Comparison of ENCODE assay signal across 16 mouse cellular contexts in the genomic region with DNA sequence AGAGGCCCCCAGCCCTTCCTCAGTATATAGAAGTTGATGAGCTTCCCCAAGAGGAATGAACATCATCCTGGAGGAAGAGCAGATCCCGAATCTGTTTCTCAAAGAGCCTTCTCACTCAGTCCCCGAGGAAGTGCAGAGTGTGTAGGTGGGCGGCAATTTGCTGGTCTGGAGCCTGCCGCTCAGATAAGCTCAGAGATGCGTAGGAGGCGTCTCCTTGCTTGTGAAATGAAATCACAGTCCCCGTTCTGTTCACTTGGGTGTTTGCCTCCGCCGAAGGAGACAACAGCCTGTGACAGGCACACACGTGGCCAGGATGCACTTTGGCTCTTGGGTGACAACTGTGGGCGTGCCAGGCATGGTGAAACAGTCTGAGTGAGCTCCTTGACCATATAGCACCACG.
DNase-seq lines count a peak whose midpoint lies in the region; ATAC-seq and TF ChIP-seq lines count a peak whose summit lies in the region.
"Had no signal": no experiment of that assay in that cellular context is flagged by ENCODE, and none has a peak within 500 bp of the region (broad histone marks: within the 10 kb centered on the region; RNA-seq: fewer than 3 reads in every experiment).

No protein-coding gene starts in this region.

- H3K9ac ChIP-seq in forebrain, postnatal 0 days: no peak overlapping the region
- no peak overlapping the region for H3K9ac ChIP-seq in forebrain, embryonic 16.5 days (replicated peaks; ENCODE audit: low read depth, low read length)
- no peak overlapping the region for H3K9ac ChIP-seq in intestine, embryonic 16.5 days (ENCODE audit: low read depth, low read length)
- H3K9ac ChIP-seq: heart, embryonic 12.5 days; limb, embryonic 13.5 days; lung, embryonic 15.5 days had no signal

- H3K36me3 ChIP-seq in forebrain, postnatal 0 days (ENCODE audit: insufficient read depth): peaks cover 13% of the 10 kb centered on the region
- no peaks in the 10 kb centered on the region for H3K36me3 ChIP-seq in forebrain, embryonic 16.5 days (ENCODE audit: control insufficient read depth, insufficient read depth)
- H3K36me3 ChIP-seq in intestine, embryonic 16.5 days (ENCODE audit: control insufficient read depth, insufficient read depth, low read length): no peaks in the 10 kb centered on the region
- H3K36me3 ChIP-seq: lung, embryonic 15.5 days had no signal

- H3K4me3 ChIP-seq in forebrain, postnatal 0 days (ENCODE audit: low read depth, low read length): no peak overlapping the region
- H3K4me3 ChIP-seq in forebrain, embryonic 16.5 days (replicated peaks; ENCODE audit: low read length): no peak overlapping the region
- H3K4me3 ChIP-seq in intestine, embryonic 16.5 days (ENCODE audit: low read length): no peak overlapping the region
- H3K4me3 ChIP-seq: heart, embryonic 12.5 days; limb, embryonic 13.5 days; lung, embryonic 15.5 days had no signal

- H3K9me3 ChIP-seq in forebrain, postnatal 0 days (ENCODE audit: low read length): no peaks in the 10 kb centered on the region
- no peaks in the 10 kb centered on the region for H3K9me3 ChIP-seq in forebrain, embryonic 16.5 days (ENCODE audit: control insufficient read depth, low read length)
- H3K9me3 ChIP-seq in intestine, embryonic 16.5 days (ENCODE audit: control insufficient read depth, low read length): no peaks in the 10 kb centered on the region
- H3K9me3 ChIP-seq: G1E; heart, embryonic 12.5 days; limb, embryonic 13.5 days; lung, embryonic 15.5 days had no signal

- no peak for TF ChIP-seq CTCF in forebrain, postnatal 0 days (IDR thresholded peaks at IDR 0.05; ENCODE audit: low read depth)

- no peaks in the 10 kb centered on the region for H3K27me3 ChIP-seq in forebrain, postnatal 0 days (ENCODE audit: insufficient read depth, low read length)
- H3K27me3 ChIP-seq in forebrain, embryonic 16.5 days (replicated peaks; ENCODE audit: control insufficient read depth, insufficient read depth, low read length): no peaks in the 10 kb centered on the region
- H3K27me3 ChIP-seq in intestine, embryonic 16.5 days (replicated peaks; ENCODE audit: control insufficient read depth, insufficient read depth, low read length): no peaks in the 10 kb centered on the region
- H3K27me3 ChIP-seq: heart, embryonic 12.5 days; limb, embryonic 13.5 days; lung, embryonic 15.5 days had no signal

- no peak overlapping the region for H3K4me2 ChIP-seq in forebrain, postnatal 0 days (ENCODE audit: low read depth)
- H3K4me2 ChIP-seq in forebrain, embryonic 16.5 days (ENCODE audit: low read length): no peak overlapping the region
- H3K4me2 ChIP-seq in intestine, embryonic 16.5 days (ENCODE audit: low read depth, low read length): no peak overlapping the region
- H3K4me2 ChIP-seq: heart, embryonic 12.5 days; limb, embryonic 13.5 days; lung, embryonic 15.5 days had no signal

- H3K27ac ChIP-seq in forebrain, postnatal 0 days (ENCODE audit: low read depth, low read length): no peak overlapping the region; the same call in 1 of the 2 replicates
- no peak overlapping the region for H3K27ac ChIP-seq in forebrain, embryonic 16.5 days (ENCODE audit: low read length)
- H3K27ac ChIP-seq in intestine, embryonic 16.5 days (ENCODE audit: low read length): no peak overlapping the region
- H3K27ac ChIP-seq: limb, embryonic 13.5 days; lung, embryonic 15.5 days had no signal

- DNase-seq in forebrain, postnatal 0 days: no peak
- DNase-seq in ovary, postnatal 36 days (ENCODE audit: low spot score): peak; percentile 15
- no peak for DNase-seq in ovary, postnatal 14 days (ENCODE audit: low spot score)
- DNase-seq in left cerebral cortex, postnatal 14 days (ENCODE audit: low spot score in 2 of 2): peak; percentile 85 to 95
- DNase-seq in gastrocnemius, postnatal 36 days: no peak
- DNase-seq in lung, postnatal 36 days: no peak
- DNase-seq: embryo, embryonic 11 days; kidney, adult 18-20 months; thymus, adult 18-20 months had no signal

- peak; percentile 30 for ATAC-seq in forebrain, postnatal 0 days
- no peak for ATAC-seq in forebrain, embryonic 16.5 days
- no peak for ATAC-seq in intestine, embryonic 16.5 days
- ATAC-seq: forebrain, embryonic 14.5 days had no signal

- intact Hi-C loops in left cerebral cortex, postnatal 14 days (cut with DNase I): loop anchor here (5.0 kb wide), 1 partner anchor 100 kb away; no protein-coding TSS in a partner anchor
- intact Hi-C loops in gastrocnemius, postnatal 36 days (cut with DNase I): no loop called here

- WGBS in forebrain, postnatal 0 days: 78% methylated on average over 12 of the region's 12 CpGs
- WGBS in forebrain, embryonic 16.5 days: 82% methylated on average over 12 of the region's 12 CpGs
- 72% methylated on average over 12 of the region's 12 CpGs for WGBS in intestine, embryonic 16.5 days

- no peaks in the 10 kb centered on the region for H3K4me1 ChIP-seq in forebrain, postnatal 0 days (ENCODE audit: insufficient read depth)
- peaks cover 10% of the 10 kb centered on the region for H3K4me1 ChIP-seq in forebrain, embryonic 16.5 days (replicated peaks; ENCODE audit: control insufficient read depth, insufficient read depth, low read length)
- H3K4me1 ChIP-seq in intestine, embryonic 16.5 days (ENCODE audit: control insufficient read depth, insufficient read depth, low read length): no peaks in the 10 kb centered on the region
- H3K4me1 ChIP-seq: heart, embryonic 12.5 days; limb, embryonic 13.5 days; lung, embryonic 15.5 days had no signal

Comparison
In these comparisons a context has a peak if more than half of its experiments do, and no peak if none do; other contexts are left out.
1. DNase-seq: peak in ovary, postnatal 36 days (single experiment) and left cerebral cortex, postnatal 14 days (2 of 2); none in forebrain, postnatal 0 days (single experiment), ovary, postnatal 14 days (single experiment), gastrocnemius, postnatal 36 days (0 of 2) and lung, postnatal 36 days (single experiment).